Mouse (Mus musculus) megakaryocyte-erythroid progenitor cell, adult 5-6 weeks (primary cell): ENCODE data around the gene Ppox. TPM values are rescaled to one million over a fixed set of nuclear protein-coding genes. Genes with fewer than 3 reads are reported as not detected.
"Not testable (repeated sequence)": the region's sequence is repeated elsewhere in the genome, so short reads cannot be mapped to it uniquely, and the experiment has no call there.

ENCODE experiments used
- ATAC-seq: replicated peaks from 2 replicates; pipeline ENCODE4 v1.8.0; 2016; ENCODE audit warnings: mild to moderate bottlenecking, inconsistent platforms; ENCODE audit not compliant: severe bottlenecking, poor library complexity, low FRiP score, low TSS enrichment
- total RNA-seq, 2 experiments: library from RNA; stranded (forward) in 1 of 2; stranded (reverse) in 1 of 2; fragments of 200-1000, 215-1000 nt in 1 of 2; fragments of >200 nt in 1 of 2; fragmentation: Nextera tagmentation in 1 of 2; gene quantifications; 2 replicates each; pipeline ENCODE4 v1.2.3; 2014 to 2017

The Ppox gene
- total RNA-seq, 2 experiments from 2014 or later: 29.5 to 123 TPM

GRCm38 (mm10) chr1:171248386-171249226 lies 32.4 kb downstream of the Ppox start:
- ATAC-seq: no peak

DNA sequence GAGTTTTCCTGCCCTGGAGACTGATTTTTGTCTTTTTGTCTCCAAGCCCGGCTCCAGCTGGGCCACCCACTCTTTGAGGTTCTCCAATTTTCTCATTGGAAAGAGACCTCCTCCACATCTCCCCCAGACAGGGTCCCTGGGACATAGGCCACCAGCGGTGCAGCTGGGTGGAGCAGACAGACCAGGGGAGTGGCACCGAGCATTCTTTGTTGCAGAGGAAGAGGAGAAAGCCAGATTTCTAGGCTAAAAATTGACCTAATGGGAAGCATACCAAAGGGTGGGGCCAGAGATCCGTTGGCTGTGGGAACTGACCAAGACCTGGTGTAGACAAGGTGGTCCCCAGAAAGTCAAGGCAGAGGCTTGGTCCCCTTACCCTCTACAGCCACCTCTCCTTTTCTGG lies 33.1 kb downstream of the Ppox start:
- ATAC-seq: no peak

GRCm38 (mm10) chr1:171247453-171247841 lies 33.5 kb downstream of the Ppox start:
- ATAC-seq: peak; percentile 13

- peak; percentile 94 for ATAC-seq
Observed at GRCm38 (mm10) chr1:171246709-171247452, 34.1 kb downstream of the Ppox start.

DNA sequence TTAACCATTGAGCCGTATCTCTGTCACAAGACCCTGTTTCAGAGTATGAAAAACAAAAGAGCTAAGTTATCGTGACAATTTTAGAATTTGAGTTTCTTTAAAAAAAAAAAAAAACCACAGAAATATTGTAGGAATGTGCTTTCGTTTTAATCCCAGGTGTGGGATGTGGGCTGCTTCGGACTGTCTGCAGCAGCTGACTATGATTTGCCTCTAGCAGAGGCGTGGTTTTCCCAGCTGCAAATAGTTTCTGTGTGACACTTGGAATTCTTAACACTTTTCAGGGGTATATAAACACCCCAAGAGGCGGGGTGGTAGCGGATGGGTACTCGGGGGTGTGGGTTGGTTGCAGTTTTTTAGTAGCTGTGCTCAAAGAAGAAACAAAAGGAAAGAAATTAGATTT lies 35.6 kb downstream of the Ppox start:
- ATAC-seq: no peak

- ATAC-seq: not testable (repeated sequence)
Observed at GRCm38 (mm10) chr1:171241952-171242351, 39.0 kb downstream of the Ppox start.

DNA sequence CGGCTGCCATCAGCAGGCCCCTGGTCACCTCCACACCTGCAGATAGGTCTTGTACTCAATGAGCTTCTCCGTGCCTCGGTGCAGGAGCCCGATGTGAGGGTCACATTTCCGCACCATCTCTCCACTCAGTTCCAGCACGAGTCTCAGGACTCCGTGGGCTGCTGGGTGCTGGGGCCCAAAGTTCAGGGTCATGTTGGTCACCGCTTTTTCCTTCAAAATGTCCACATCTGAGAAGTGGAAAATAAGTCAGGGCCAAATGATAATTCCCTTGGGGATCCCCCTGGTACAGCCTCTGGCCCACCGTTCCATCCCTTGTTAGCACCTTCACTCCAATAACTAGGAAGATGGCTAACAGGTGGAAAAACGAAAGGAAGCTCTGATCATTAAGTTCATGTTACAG lies 40.1 kb downstream of the Ppox start:
- no peak for ATAC-seq

- ATAC-seq: no peak
Observed at GRCm38 (mm10) chr1:171239992-171240744, 40.8 kb downstream of the Ppox start.

- peak; percentile 86 for ATAC-seq
Observed at GRCm38 (mm10) chr1:171238463-171238862, 42.5 kb downstream of the Ppox start.

- ATAC-seq: no peak
Observed at GRCm38 (mm10) chr1:171237438-171237837, 43.5 kb downstream of the Ppox start.

DNA sequence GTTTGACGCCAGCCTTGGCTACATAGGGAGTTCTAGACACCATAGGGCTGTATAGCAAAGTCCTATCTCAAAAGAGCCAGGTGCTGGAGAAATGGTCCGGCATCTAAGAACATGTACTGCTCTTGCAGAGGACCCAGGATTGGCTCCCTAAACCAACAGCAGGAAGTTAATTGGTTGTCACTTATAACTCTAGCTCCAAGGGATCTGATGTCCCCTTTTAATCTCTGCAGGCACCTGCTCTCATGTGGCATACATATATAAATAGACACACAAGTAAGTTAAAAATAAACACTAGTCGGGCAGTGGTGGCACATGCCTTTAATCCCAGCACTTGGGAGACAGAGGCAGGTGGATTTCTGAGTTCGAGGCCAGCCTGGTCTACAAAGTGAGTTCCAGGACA lies 45.2 kb downstream of the Ppox start:
- no peak for ATAC-seq

DNA sequence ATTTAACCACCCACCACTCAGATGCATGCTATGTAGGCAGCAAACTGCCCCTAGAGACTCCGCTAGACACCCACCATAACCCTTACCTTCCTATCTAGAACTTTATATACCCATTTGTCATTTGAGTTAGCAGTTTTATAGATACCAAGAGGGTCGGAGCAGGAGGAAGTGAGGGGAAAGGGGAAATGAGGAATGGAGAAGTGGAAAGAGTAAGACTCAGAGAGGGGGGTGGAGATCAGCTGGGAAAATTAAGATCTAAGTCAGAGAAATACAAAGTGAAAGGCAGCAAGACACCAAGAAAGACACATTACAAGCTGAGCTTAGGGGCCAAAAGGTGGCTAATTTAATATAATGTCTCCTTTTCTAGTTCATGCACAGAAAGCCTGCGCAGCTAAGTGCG lies 46.4 kb downstream of the Ppox start:
- ATAC-seq: no peak

DNA sequence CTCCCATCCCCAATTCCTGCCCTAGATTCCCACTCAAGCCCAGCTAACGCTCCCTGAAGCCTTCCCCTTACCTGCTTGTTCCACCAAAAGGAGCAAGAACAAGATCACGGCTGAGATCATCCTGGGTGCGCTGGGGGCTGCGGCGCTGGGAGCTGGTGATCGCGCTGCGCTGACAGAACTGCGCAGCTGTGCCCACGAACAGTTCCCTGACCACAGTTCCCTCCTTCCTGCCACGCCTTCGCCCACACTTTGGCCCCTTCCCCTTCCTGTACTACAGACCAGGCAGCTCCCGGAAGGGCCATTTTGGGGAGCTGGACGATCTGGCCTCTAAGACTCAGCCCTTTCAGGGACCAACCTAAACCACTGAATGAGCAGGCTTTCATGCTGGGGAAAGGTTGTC lies 46.9 kb downstream of the Ppox start, which contains the start of gene Fcer1g:
Fcer1g (minus strand) TSS at position 240 of the 400 bp plus-strand sequence.
- ATAC-seq: no peak

GRCm38 (mm10) chr1:171232800-171233730 lies 47.9 kb downstream of the Ppox start:
- peak; percentile 74 for ATAC-seq

DNA sequence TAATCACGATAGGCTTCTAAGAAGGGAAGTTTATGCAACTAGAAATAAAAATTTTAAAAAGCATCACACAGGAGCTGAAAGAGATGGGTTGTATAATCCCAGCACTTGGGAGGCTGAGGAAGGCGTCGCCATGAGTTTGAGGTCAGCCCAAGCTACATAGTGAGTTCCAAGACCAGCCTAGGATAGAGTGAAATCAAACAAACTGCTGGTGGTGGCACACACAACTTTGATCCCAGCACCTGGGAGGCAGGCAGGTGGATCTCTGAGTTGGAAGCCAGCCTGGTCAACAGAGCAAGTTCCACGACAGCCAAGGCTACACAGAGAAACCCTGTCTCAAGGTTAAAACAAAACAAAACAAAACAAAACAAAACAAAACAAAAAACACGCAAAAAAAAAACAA lies 48.6 kb downstream of the Ppox start:
- no peak for ATAC-seq

DNA sequence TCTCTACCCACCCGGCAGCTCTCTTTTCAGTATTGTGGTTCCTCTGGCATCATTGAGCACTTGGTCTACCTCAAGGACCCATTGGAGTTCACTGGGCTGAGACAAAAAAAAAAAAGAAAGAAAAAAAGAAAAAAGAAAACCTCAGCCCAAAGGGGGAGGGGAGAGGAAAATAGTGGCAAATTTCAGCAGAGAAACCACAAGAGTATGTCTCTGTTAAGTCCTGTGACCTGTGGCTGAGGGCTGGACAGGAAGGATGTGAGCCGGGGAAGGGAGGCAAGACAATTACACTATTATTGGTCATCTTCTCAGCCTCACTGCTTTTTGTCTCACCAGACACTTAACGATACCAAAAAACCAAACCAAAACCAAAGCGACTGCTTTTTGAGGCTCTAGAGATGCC lies 49.1 kb downstream of the Ppox start:
- no peak for ATAC-seq

GRCm38 (mm10) chr1:171230215-171230614 lies 50.8 kb downstream of the Ppox start:
- no peak for ATAC-seq

DNA sequence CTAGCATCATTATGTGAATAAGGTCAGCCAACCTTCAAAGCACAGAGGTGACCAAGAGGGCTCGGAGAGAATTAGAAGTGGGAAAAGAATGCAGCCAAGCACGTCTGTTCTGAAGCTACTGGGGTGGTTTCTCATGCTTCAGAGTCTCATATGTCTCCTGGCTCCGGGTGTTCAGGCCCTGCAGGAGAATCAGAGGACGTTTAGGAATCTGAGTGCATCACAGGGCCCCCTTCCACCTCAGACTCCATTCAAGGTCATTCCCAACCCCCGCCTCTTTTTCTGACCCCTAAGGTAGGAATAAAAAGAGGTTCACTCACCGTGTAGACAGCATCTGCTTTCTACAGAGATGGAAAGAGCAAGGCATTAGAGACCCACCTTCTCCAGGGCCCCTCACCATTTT lies 51.2 kb downstream of the Ppox start:
- ATAC-seq: no peak

- no peak for ATAC-seq
Observed at GRCm38 (mm10) chr1:171227879-171228278, 53.1 kb downstream of the Ppox start.
